Mouse (Mus musculus) MEL (cell line): ENCODE results near the gene Ddx52. TPM values are rescaled to one million over a fixed set of nuclear protein-coding genes. Genes with fewer than 3 reads are reported as not detected.

Experiments used
- DNase-seq: peaks from one replicate; pipeline ENCODE4 v3.0.0; 2011; ENCODE audit warnings: low read depth, low spot score
- H3K27ac ChIP-seq: 2 replicates; pipeline ENCODE4 v1.5.1; 2012; ENCODE audit warnings: low read depth, mild to moderate bottlenecking, control low read depth, low read length, moderate library complexity; ENCODE audit not compliant: control insufficient read depth
- H3K27me3 ChIP-seq, 2 experiments: fragments of 150-350 bp in 1 of 2; sonication (generic) in 1 of 2; 2 replicates each; pipeline ENCODE4 v1.6.1; 2012; ENCODE audit warnings: low read length in 2 of 2, mild to moderate bottlenecking in 2 of 2, improper control_type of control experiment in 1 of 2, moderate library complexity in 1 of 2; ENCODE audit not compliant: insufficient read depth in 2 of 2, control insufficient read depth in 1 of 2
- H3K36me3 ChIP-seq, 2 experiments: 2 replicates each; pipeline ENCODE4 v1.6.1; 2012 to 2014; ENCODE audit warnings: low read length in 2 of 2, improper control_type of control experiment in 1 of 2, inconsistent platforms in 1 of 2, mild to moderate bottlenecking in 1 of 2; ENCODE audit not compliant: insufficient read depth in 2 of 2, control insufficient read depth in 1 of 2
- H3K4me1 ChIP-seq, 2 experiments: fragments of 150-350 bp in 1 of 2; sonication (generic) in 1 of 2; 2 replicates each; pipeline ENCODE4 v1.6.1; 2012; ENCODE audit warnings: low read length in 2 of 2, improper control_type of control experiment in 1 of 2, mild to moderate bottlenecking in 1 of 2; ENCODE audit not compliant: insufficient read depth in 2 of 2, control insufficient read depth in 1 of 2
- H3K4me3 ChIP-seq, 2 experiments: fragments of 150-350 bp in 1 of 2; sonication (generic) in 1 of 2; 2 replicates each; pipeline ENCODE4 v1.5.1; 2012; ENCODE audit warnings: low read depth in 2 of 2, low read length in 2 of 2, mild to moderate bottlenecking in 2 of 2, moderate library complexity in 2 of 2, control low read depth in 1 of 2, improper control_type of control experiment in 1 of 2; ENCODE audit not compliant: control insufficient read depth in 1 of 2, insufficient read depth in 1 of 2
- H3K79me2 ChIP-seq: 2 replicates; pipeline ENCODE4 v1.6.1; 2012; ENCODE audit warnings: mild to moderate bottlenecking, low read length, moderate library complexity; ENCODE audit not compliant: control insufficient read depth, poor library complexity, insufficient read depth
- H3K9ac ChIP-seq: 2 replicates; pipeline ENCODE4 v1.6.1; 2012; ENCODE audit warnings: low read depth, mild to moderate bottlenecking, control low read depth, low read length, moderate library complexity; ENCODE audit not compliant: control insufficient read depth, poor library complexity, severe bottlenecking
- H3K9me3 ChIP-seq: fragments of 150-350 bp; sonication (generic); replicated peaks from 2 replicates; pipeline ENCODE4 v1.6.1; 2012; ENCODE audit warnings: mild to moderate bottlenecking, low read length, improper control_type of control experiment, moderate library complexity; ENCODE audit not compliant: insufficient read depth
- CHD2 ChIP-seq: IDR thresholded peaks from 2 replicates; pipeline ENCODE4 v1.6.1; 2011; ENCODE audit warnings: low read length, improper control_type of control experiment
- CTCF ChIP-seq, 3 experiments: IDR thresholded peaks in 2 of 3; conservative IDR thresholded peaks in 1 of 3; 2 replicates each; pipeline ENCODE4 v1.5.1; 2011 to 2012; ENCODE audit warnings: low read length in 3 of 3, low read depth in 2 of 3, mild to moderate bottlenecking in 2 of 3, improper control_type of control experiment in 1 of 3, inconsistent platforms in 1 of 3, mixed read lengths in 1 of 3, moderate library complexity in 1 of 3; ENCODE audit not compliant: control insufficient read depth in 1 of 3, insufficient read depth in 1 of 3, poor library complexity in 1 of 3, severe bottlenecking in 1 of 3
- E2F4 ChIP-seq: IDR thresholded peaks from 2 replicates; pipeline ENCODE4 v1.6.1; 2011; ENCODE audit warnings: low read depth, low read length, improper control_type of control experiment, borderline replicate concordance
- GATA1 ChIP-seq: IDR thresholded peaks from 2 replicates; pipeline ENCODE4 v1.6.1; 2011; ENCODE audit warnings: low read depth, low read length, improper control_type of control experiment
- KAT2A ChIP-seq: conservative IDR thresholded peaks from 2 replicates; pipeline ENCODE4 v1.6.1; 2012; ENCODE audit warnings: low read depth, low read length, improper control_type of control experiment, inconsistent platforms
- MAX ChIP-seq: IDR thresholded peaks from 2 replicates; pipeline ENCODE4 v1.6.1; 2011; ENCODE audit warnings: low read length, improper control_type of control experiment
- MEF2A ChIP-seq: IDR thresholded peaks from 2 replicates; pipeline ENCODE4 v1.6.1; 2014; ENCODE audit warnings: low read depth, mild to moderate bottlenecking, inconsistent platforms, low read length, improper control_type of control experiment; ENCODE audit not compliant: poor library complexity, insufficient replicate concordance, severe bottlenecking; ENCODE audit errors: extremely low read depth
- MYB ChIP-seq: IDR thresholded peaks from 2 replicates; pipeline ENCODE4 v1.6.1; 2011; ENCODE audit warnings: mild to moderate bottlenecking, low read depth, low read length, improper control_type of control experiment
- POLR2AphosphoS5 ChIP-seq: IDR thresholded peaks from 2 replicates; pipeline ENCODE4 v1.6.1; 2012; ENCODE audit warnings: low read depth, borderline replicate concordance, mild to moderate bottlenecking, inconsistent platforms, low read length, moderate library complexity, mixed read lengths
- RAD21 ChIP-seq: IDR thresholded peaks from 2 replicates; pipeline ENCODE4 v1.6.1; 2011; ENCODE audit warnings: mild to moderate bottlenecking, low read depth, low read length, improper control_type of control experiment
- SIN3A ChIP-seq: IDR thresholded peaks from 2 replicates; pipeline ENCODE4 v1.6.1; 2012; ENCODE audit warnings: low read length, improper control_type of control experiment, inconsistent platforms
- TAL1 ChIP-seq: IDR thresholded peaks from 2 replicates; pipeline ENCODE4 v1.6.1; 2012; ENCODE audit warnings: mild to moderate bottlenecking, inconsistent platforms, low read length, moderate library complexity, mixed read lengths
- TCF12 ChIP-seq: IDR thresholded peaks from 2 replicates; pipeline ENCODE4 v1.6.1; 2014; ENCODE audit warnings: low read depth, mild to moderate bottlenecking, inconsistent platforms, low read length, improper control_type of control experiment, moderate library complexity
- USF1 ChIP-seq: IDR thresholded peaks from 2 replicates; pipeline ENCODE4 v1.6.1; 2014; ENCODE audit warnings: low read depth, mild to moderate bottlenecking, inconsistent platforms, low read length, improper control_type of control experiment, moderate library complexity
- USF2 ChIP-seq, 2 experiments: IDR thresholded peaks; 2 replicates each; pipeline ENCODE4 v1.6.1; 2011 to 2012; ENCODE audit warnings: improper control_type of control experiment in 2 of 2, low read length in 2 of 2, borderline replicate concordance in 1 of 2, inconsistent platforms in 1 of 2, low read depth in 1 of 2, mild to moderate bottlenecking in 1 of 2; ENCODE audit not compliant: insufficient read depth in 1 of 2
- ZC3H11A ChIP-seq: IDR thresholded peaks from 2 replicates; pipeline ENCODE4 v1.6.1; 2012; ENCODE audit warnings: low read depth, mild to moderate bottlenecking, inconsistent platforms, low read length, improper control_type of control experiment
- ZMIZ1 ChIP-seq: IDR thresholded peaks from 2 replicates; pipeline ENCODE4 v1.6.1; 2012; ENCODE audit warnings: low read depth, mild to moderate bottlenecking, inconsistent platforms, low read length, improper control_type of control experiment, moderate library complexity
- polyA plus RNA-seq, 2 experiments: library from polyadenylated mRNA; stranded (reverse) in 1 of 2; unstranded in 1 of 2; fragments of >175 nt in 1 of 2; fragments of >200 nt in 1 of 2; gene quantifications; 2 replicates each; pipeline versions ENCODE4 v1.2.1 to v1.2.4; 2012; ENCODE audit warnings: low replicate concordance in 2 of 2, low read depth in 1 of 2; ENCODE audit not compliant: insufficient read length in 2 of 2, insufficient read depth in 1 of 2, missing spikeins in 1 of 2
- total RNA-seq: library from RNA; depleted of rRNA; stranded (reverse); fragments of 300-350 nt; gene quantifications from 2 replicates; pipeline ENCODE4 v1.2.3, GENCODE M21; 2012

Gene Ddx52
- total and polyA plus RNA-seq, 3 experiments = 48.2 to 58.6 TPM; not detected in 1

DNA sequence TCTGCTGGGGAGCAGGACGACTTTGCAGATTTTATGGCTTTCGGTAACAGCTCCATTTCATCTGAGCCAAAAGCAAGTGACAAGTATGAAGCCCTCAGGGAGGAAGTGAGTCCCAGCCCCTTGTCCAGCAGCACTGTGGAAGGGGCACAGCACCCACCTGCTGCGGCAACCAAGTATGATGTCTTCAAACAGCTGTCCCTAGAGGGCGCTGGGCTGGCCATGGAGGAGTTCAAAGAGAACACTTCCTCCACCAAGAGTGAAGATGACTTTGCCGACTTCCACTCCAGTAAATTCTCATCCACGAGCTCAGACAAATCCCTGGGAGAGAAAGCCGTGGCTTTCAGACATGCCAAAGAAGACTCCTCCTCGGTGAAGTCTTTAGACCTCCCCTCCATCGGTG is 67.1 kb downstream of the Ddx52 start:
- H3K9me3 ChIP-seq = no peaks in the 10 kb centered on the region
- no peak overlapping the region for H3K9ac ChIP-seq
- H3K4me3 ChIP-seq = no peak overlapping the region
- H3K79me2 ChIP-seq = no peaks in the 10 kb centered on the region
- TF ChIP-seq E2F4 (no peak), CTCF (IDR thresholded peaks at IDR 0.05 in 2 of 3, conservative IDR thresholded peaks at IDR 0.05 in 1 of 3; ENCODE audit: control insufficient read depth in 1 of 3, insufficient read depth in 1 of 3, low read depth in 2 of 3, low read length in 3 of 3, poor library complexity in 1 of 3, severe bottlenecking in 1 of 3) (peak; percentile 25 to 68 (median 52); a peak in 5 of 6 replicates)
- H3K36me3 ChIP-seq = peaks cover 0 to 23% of the 10 kb centered on the region in 2 experiments; a peak in 2 of 4 replicates
- H3K4me1 ChIP-seq = no peaks in the 10 kb centered on the region
- H3K27ac ChIP-seq = no peak overlapping the region
- peak; percentile 38 for DNase-seq
- no peaks in the 10 kb centered on the region for H3K27me3 ChIP-seq

DNA sequence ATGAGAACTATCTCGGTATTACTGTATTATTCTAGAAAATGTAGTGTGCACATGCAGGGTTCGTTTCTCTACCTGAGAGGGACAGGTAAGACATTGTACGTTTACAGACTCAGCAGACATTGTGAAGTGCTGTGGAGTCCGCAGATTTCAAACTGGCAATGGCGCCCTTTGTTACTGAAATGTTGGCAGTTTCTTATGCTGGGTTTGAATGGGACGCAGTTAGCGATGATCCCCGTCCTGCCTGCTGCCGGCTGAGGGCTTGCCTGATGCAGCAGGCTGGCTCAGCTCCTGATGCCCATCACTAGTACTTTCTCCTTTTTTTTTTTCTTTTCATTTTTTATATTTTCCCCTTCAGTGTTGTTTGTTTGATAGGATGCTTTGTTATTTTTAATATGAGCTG is 68.5 kb downstream of the Ddx52 start:
- no peak overlapping the region for H3K4me3 ChIP-seq
- no peak overlapping the region for H3K27ac ChIP-seq
- no peak overlapping the region for H3K9ac ChIP-seq
- H3K36me3 ChIP-seq = peaks cover 0 to 24% of the 10 kb centered on the region in 2 experiments; a peak in 2 of 4 replicates
- H3K27me3 ChIP-seq = no peaks in the 10 kb centered on the region
- no peaks in the 10 kb centered on the region for H3K4me1 ChIP-seq
- H3K79me2 ChIP-seq = no peaks in the 10 kb centered on the region
- no peak for DNase-seq
- no peaks in the 10 kb centered on the region for H3K9me3 ChIP-seq
- no peak for TF ChIP-seq MYB
- TF ChIP-seq CHD2 = no peak
- TF ChIP-seq MEF2A = no peak
- TF ChIP-seq ZC3H11A = no peak

DNA sequence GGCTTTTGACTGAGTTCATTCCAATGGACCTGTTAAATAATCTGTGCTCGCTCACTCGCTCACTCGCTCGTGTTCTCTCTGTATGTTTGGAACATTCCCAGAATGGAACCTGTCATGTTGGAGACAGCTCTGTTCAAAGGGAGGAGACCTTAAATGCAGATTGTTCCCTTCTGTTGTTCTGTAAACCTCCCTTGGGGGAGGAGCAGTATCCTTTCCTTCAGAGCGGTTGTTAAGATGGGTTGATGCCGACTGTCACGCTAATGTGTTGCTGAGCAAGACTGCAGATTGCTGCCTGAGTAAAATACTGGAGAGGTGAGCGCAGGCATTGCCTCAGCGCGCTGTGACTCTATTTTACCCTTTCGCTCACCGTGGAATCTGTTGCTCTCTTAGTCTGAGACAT is 69.2 kb downstream of the Ddx52 start:
- peaks cover under 1 to 21% of the 10 kb centered on the region in 2 experiments; a peak in 2 of 4 replicates for H3K36me3 ChIP-seq
- H3K4me1 ChIP-seq = no peaks in the 10 kb centered on the region
- H3K9me3 ChIP-seq = no peaks in the 10 kb centered on the region
- TF ChIP-seq GATA1 = no peak
- no peak for TF ChIP-seq USF2 (IDR thresholded peaks at IDR 0.05; ENCODE audit: borderline replicate concordance in 1 of 2, insufficient read depth in 1 of 2, low read depth in 1 of 2, low read length in 2 of 2)
- TF ChIP-seq SIN3A = no peak
- no peak for TF ChIP-seq TCF12
- TF ChIP-seq KAT2A = no peak
- TF ChIP-seq TAL1 = no peak
- no peak for TF ChIP-seq ZMIZ1
- TF ChIP-seq MAX = no peak
- no peak for TF ChIP-seq RAD21
- no peak for TF ChIP-seq CTCF (IDR thresholded peaks at IDR 0.05 in 2 of 3, conservative IDR thresholded peaks at IDR 0.05 in 1 of 3; ENCODE audit: control insufficient read depth in 1 of 3, insufficient read depth in 1 of 3, low read depth in 2 of 3, low read length in 3 of 3, poor library complexity in 1 of 3, severe bottlenecking in 1 of 3)
- no peak for TF ChIP-seq POLR2AphosphoS5
- TF ChIP-seq USF1 = no peak
- no peak overlapping the region for H3K9ac ChIP-seq
- no peak overlapping the region for H3K4me3 ChIP-seq
- H3K27me3 ChIP-seq = no peaks in the 10 kb centered on the region
- no peak overlapping the region for H3K27ac ChIP-seq
- no peak for DNase-seq
- H3K79me2 ChIP-seq = no peaks in the 10 kb centered on the region
